Mouse (Mus musculus) neural tube, embryonic 15.5 days (tissue): ENCODE results near the gene Tmod1. TPM values are rescaled to one million over a fixed set of nuclear protein-coding genes. Genes with fewer than 3 reads are reported as not detected.

ENCODE experiments used
- ATAC-seq: fragments of 200-750 bp; cut with Nextera tagmentation; 2 replicates; pipeline ENCODE4 v1.8.0; 2017; ENCODE audit warnings: mild to moderate bottlenecking, moderate TSS enrichment, moderate library complexity; ENCODE audit not compliant: low FRiP score
- H3K27ac ChIP-seq: fragments of 300-500 bp; sonication (generic); replicated peaks from 2 replicates; pipeline ENCODE4 v1.5.1; 2015; ENCODE audit warnings: mild to moderate bottlenecking, inconsistent platforms
- H3K27me3 ChIP-seq: fragments of 300-500 bp; sonication (generic); replicated peaks from 2 replicates; pipeline ENCODE4 v1.6.1; 2015; ENCODE audit warnings: inconsistent platforms
- H3K36me3 ChIP-seq: fragments of 300-500 bp; sonication (generic); 2 replicates; pipeline ENCODE4 v1.6.1; 2015; ENCODE audit warnings: inconsistent platforms
- H3K4me1 ChIP-seq: fragments of 300-500 bp; sonication (generic); 2 replicates; pipeline ENCODE4 v1.6.1; 2015; ENCODE audit warnings: inconsistent platforms
- H3K4me2 ChIP-seq: fragments of 300-500 bp; sonication (generic); 2 replicates; pipeline ENCODE4 v1.6.1; 2015; ENCODE audit warnings: inconsistent platforms, mild to moderate bottlenecking, moderate library complexity
- H3K4me3 ChIP-seq: fragments of 300-500 bp; sonication (generic); replicated peaks from 2 replicates; pipeline ENCODE4 v1.5.1; 2015; ENCODE audit warnings: mild to moderate bottlenecking, inconsistent platforms
- H3K9ac ChIP-seq: fragments of 300-500 bp; sonication (generic); replicated peaks from 2 replicates; pipeline ENCODE4 v1.6.1; 2015; ENCODE audit warnings: mild to moderate bottlenecking, inconsistent platforms
- H3K9me3 ChIP-seq: fragments of 300-500 bp; sonication (generic); replicated peaks from 2 replicates; pipeline ENCODE4 v1.6.1; 2016; ENCODE audit warnings: inconsistent platforms
- WGBS: fragments of 180-500 bp; shearing (Covaris S2); methylation state at CpG from one replicate; pipeline ENCODE4 v1.1.7; 2015; ENCODE audit warnings: mixed read lengths; 5-methylcytosine and 5-hydroxymethylcytosine counted together
- polyA plus RNA-seq: library from polyadenylated mRNA; unstranded; fragments of >200 nt; fragmentation: Nextera tagmentation; extraction: Ambion mirVana; gene quantifications from 2 replicates; pipeline ENCODE4 v1.2.1, GENCODE M21; 2015

The Tmod1 gene
- polyA plus RNA-seq, 1 experiment from 2014 or later: 3.5 TPM

DNA sequence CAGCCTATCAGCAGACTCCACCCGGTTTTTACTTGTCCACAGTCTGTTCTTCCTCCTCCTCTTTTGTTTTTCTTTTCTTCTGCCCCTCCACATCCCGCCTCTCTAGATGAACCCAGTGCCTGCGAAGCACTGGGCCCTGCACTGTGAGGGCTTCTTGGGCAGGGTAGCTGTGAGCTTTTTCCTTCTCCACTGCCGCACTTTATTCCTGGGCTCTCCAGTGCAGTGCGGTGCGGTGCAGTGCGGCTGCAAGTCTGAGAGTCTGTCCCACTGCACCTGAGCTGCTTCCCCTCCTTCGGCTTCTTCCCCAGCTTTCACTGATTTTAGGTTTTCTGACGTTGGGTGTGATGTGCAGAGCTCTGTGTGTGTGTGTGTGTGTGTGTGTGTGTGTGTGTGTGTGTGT, 6.3 kb upstream of the Tmod1 start:
- Histone ChIP-seq H3K4me2 (no peak overlapping the region), H3K4me3 (no peak overlapping the region), H3K4me1 (no peaks in the 10 kb centered on the region; the same call in 1 of the 2 replicates), H3K9ac (no peak overlapping the region), H3K27ac (no peak overlapping the region), H3K9me3 (no peaks in the 10 kb centered on the region), H3K36me3 (no peaks in the 10 kb centered on the region), H3K27me3 (peaks cover 6% of the 10 kb centered on the region)
- 71% methylated on average over 9 of the region's 9 CpGs for WGBS
- no peak for ATAC-seq

DNA sequence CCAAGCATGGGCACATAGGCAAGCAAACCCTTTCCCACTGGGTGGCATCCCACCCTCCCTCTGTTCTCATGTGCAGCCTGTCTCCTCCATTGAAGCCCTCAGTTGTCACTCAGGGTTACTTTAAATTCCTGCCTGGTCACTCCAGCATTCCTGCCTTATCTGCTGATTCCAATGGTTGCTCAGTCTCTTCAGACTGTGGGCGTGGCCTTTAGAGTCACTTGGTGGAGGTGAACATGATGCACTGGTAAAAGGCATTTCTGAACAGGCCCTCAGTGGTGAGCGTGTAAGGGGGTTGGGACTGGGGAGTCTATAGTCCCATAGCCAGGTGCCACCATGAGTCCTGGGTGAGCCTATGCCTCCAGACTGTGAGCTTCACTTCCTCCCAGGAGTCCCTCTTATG, 5.5 kb upstream of the Tmod1 start:
- Histone ChIP-seq H3K4me3 (no peak overlapping the region), H3K4me2 (no peak overlapping the region), H3K27ac (no peak overlapping the region), H3K27me3 (peaks cover 13% of the 10 kb centered on the region), H3K4me1 (no peaks in the 10 kb centered on the region; the same call in 1 of the 2 replicates), H3K36me3 (no peaks in the 10 kb centered on the region), H3K9ac (no peak overlapping the region), H3K9me3 (no peaks in the 10 kb centered on the region)
- no peak for ATAC-seq
- 87% methylated on average over 2 of the region's 2 CpGs for WGBS

GRCm38 (mm10) chr4:46038591-46038891, 194 bp upstream of the Tmod1 start:
- H3K9me3 ChIP-seq: no peaks in the 10 kb centered on the region
- H3K27ac ChIP-seq: no peak overlapping the region
- H3K4me2 ChIP-seq: peak overlapping the region; percentile 100
- no peak for ATAC-seq
- no peaks in the 10 kb centered on the region for H3K36me3 ChIP-seq
- H3K9ac ChIP-seq: 0 out of 2 replicates have a peak overlapping the region, but pooled peaks have one; percentile 60
- H3K4me3 ChIP-seq: peak overlapping the region; percentile 58
- WGBS: 12% methylated on average over 12 of the region's 12 CpGs
- H3K4me1 ChIP-seq: peaks cover 16% of the 10 kb centered on the region
- H3K27me3 ChIP-seq: peaks cover 45% of the 10 kb centered on the region

GRCm38 (mm10) chr4:46039899-46040298, 1.2 kb downstream of the Tmod1 start:
- H3K4me3 ChIP-seq: peak overlapping the region; percentile 58

GRCm38 (mm10) chr4:46040594-46041192, 2.0 kb downstream of the Tmod1 start:
- Histone ChIP-seq H3K27me3 (peaks cover 45% of the 10 kb centered on the region), H3K9ac (no peak overlapping the region), H3K4me1 (peaks cover 16% of the 10 kb centered on the region), H3K4me2 (peak overlapping the region; percentile 100; the same call in 1 of the 2 replicates), H3K9me3 (no peaks in the 10 kb centered on the region), H3K27ac (no peak overlapping the region), H3K36me3 (no peaks in the 10 kb centered on the region), H3K4me3 (no peak overlapping the region)
- no peak for ATAC-seq
- WGBS: 27% methylated on average over 9 of the region's 9 CpGs

More at GRCm38 (mm10) chr4:46039899-46040298, 1.2 kb downstream of the Tmod1 start:
- Histone ChIP-seq H3K4me1 (peaks cover 16% of the 10 kb centered on the region), H3K4me2 (peak overlapping the region; percentile 100), H3K9ac (no peak overlapping the region), H3K27me3 (peaks cover 45% of the 10 kb centered on the region), H3K36me3 (no peaks in the 10 kb centered on the region), H3K9me3 (no peaks in the 10 kb centered on the region), H3K27ac (no peak overlapping the region)
- 15% methylated on average over 6 of the region's 6 CpGs for WGBS
- no peak for ATAC-seq

GRCm38 (mm10) chr4:46041761-46042504, 3.2 kb downstream of the Tmod1 start:
- no peaks in the 10 kb centered on the region for H3K36me3 ChIP-seq
- H3K4me2 ChIP-seq: no peak overlapping the region
- no peaks in the 10 kb centered on the region for H3K9me3 ChIP-seq
- H3K27me3 ChIP-seq: peaks cover 44% of the 10 kb centered on the region
- no peak for ATAC-seq
- no peak overlapping the region for H3K27ac ChIP-seq
- H3K9ac ChIP-seq: no peak overlapping the region
- WGBS: 33% methylated on average over 7 of the region's 7 CpGs
- no peak overlapping the region for H3K4me3 ChIP-seq
- H3K4me1 ChIP-seq: peaks cover 16% of the 10 kb centered on the region

GRCm38 (mm10) chr4:46042505-46042850, 3.7 kb downstream of the Tmod1 start:
- Histone ChIP-seq H3K27me3 (peaks cover 39% of the 10 kb centered on the region), H3K27ac (no peak overlapping the region), H3K9ac (no peak overlapping the region), H3K36me3 (no peaks in the 10 kb centered on the region), H3K4me1 (peaks cover 16% of the 10 kb centered on the region), H3K4me2 (no peak overlapping the region), H3K9me3 (no peaks in the 10 kb centered on the region), H3K4me3 (no peak overlapping the region)
- WGBS: 38% methylated on average over 5 of the region's 5 CpGs
- ATAC-seq: no peak

DNA sequence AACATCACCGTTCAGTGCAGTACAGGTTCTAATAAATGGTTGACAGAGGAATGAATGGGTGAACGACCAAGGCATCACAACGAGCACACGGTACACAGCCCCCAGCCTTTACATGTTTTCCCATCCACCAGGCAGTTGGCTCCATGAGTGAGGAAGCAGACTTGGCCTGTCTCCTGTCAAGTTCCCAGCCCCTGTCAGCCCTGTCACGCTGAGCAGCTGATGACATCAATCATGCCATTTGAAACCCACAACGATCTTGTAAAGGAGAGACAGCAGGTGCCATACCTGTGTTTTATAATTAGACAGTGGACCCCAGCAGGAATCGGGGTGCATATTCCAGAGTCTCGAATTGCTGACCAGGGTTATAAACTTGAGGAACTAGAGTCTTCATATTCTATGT, 4.6 kb downstream of the Tmod1 start:
- H3K9me3 ChIP-seq: no peaks in the 10 kb centered on the region
- no peak overlapping the region for H3K27ac ChIP-seq
- H3K4me1 ChIP-seq: peaks cover 16% of the 10 kb centered on the region
- no peak for ATAC-seq
- no peak overlapping the region for H3K4me2 ChIP-seq
- 79% methylated on average over 8 of the region's 8 CpGs for WGBS
- H3K27me3 ChIP-seq: peaks cover 31% of the 10 kb centered on the region
- no peak overlapping the region for H3K4me3 ChIP-seq
- no peak overlapping the region for H3K9ac ChIP-seq
- H3K36me3 ChIP-seq: no peaks in the 10 kb centered on the region

DNA sequence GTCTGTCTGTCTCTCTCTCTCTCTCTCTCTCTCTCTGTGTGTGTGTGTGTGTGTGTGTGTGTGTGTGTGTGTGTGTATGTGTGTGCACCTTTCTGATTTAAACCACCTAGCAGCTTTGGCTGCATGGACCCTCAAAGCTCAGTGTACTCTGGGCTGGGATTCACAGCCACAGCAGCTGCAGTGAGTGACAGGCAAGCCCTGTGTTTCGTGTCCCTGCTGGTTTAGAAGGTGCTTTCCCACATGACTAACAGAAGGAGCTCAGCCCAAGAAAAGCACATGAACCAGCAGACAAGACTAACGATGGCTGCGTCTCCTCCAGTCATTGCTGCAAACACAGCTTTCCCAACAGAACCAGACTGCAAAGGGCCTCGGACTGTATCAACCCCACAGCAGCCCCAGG, 9.2 kb downstream of the Tmod1 start:
- 72% methylated on average over 4 of the region's 4 CpGs for WGBS
- H3K4me3 ChIP-seq: no peak overlapping the region
- H3K9ac ChIP-seq: no peak overlapping the region
- ATAC-seq: no peak
- no peak overlapping the region for H3K27ac ChIP-seq
- H3K27me3 ChIP-seq: no peaks in the 10 kb centered on the region
- H3K9me3 ChIP-seq: no peaks in the 10 kb centered on the region
- H3K36me3 ChIP-seq: no peaks in the 10 kb centered on the region
- H3K4me2 ChIP-seq: no peak overlapping the region
- H3K4me1 ChIP-seq: no peaks in the 10 kb centered on the region

DNA sequence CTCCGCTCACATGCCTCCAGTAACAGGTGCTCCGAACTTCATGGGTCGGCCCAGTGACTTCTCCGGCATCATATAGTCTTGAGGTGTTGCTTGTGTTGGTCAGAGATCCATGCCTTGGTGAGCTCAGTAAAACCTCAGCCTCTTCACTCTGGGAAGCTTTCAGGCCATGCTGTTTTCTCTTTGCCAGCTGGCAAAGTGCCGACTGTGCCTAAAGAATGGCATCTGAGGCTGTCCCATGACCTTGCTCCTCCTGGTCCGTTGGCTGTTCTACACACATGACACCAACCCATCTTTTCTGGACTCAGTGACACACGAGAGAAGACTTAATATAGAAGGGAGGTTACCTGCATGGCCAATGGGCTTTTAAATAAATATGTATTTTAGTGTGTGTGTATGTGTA, 9.7 kb downstream of the Tmod1 start:
- no peak overlapping the region for H3K9ac ChIP-seq
- no peaks in the 10 kb centered on the region for H3K9me3 ChIP-seq
- H3K36me3 ChIP-seq: no peaks in the 10 kb centered on the region
- 89% methylated on average over 7 of the region's 7 CpGs for WGBS
- H3K27ac ChIP-seq: no peak overlapping the region
- H3K27me3 ChIP-seq: no peaks in the 10 kb centered on the region
- no peak overlapping the region for H3K4me2 ChIP-seq
- H3K4me1 ChIP-seq: no peaks in the 10 kb centered on the region
- ATAC-seq: no peak
- H3K4me3 ChIP-seq: no peak overlapping the region

GRCm38 (mm10) chr4:46053323-46054107, 14.8 kb downstream of the Tmod1 start:
- WGBS: 85% methylated on average over 9 of the region's 9 CpGs
- 0 out of 2 replicates have a peak, but pooled peaks cover 3% of the 10 kb centered on the region for H3K9me3 ChIP-seq
- no peak overlapping the region for H3K27ac ChIP-seq
- H3K27me3 ChIP-seq: no peaks in the 10 kb centered on the region
- H3K4me3 ChIP-seq: no peak overlapping the region
- no peak for ATAC-seq
- no peak overlapping the region for H3K4me2 ChIP-seq
- H3K36me3 ChIP-seq: no peaks in the 10 kb centered on the region
- H3K4me1 ChIP-seq: no peaks in the 10 kb centered on the region
- H3K9ac ChIP-seq: no peak overlapping the region

- Histone ChIP-seq H3K9me3 (0 out of 2 replicates have a peak, but pooled peaks cover 3% of the 10 kb centered on the region), H3K4me1 (no peaks in the 10 kb centered on the region), H3K27me3 (no peaks in the 10 kb centered on the region), H3K4me3 (no peak overlapping the region), H3K9ac (no peak overlapping the region), H3K27ac (no peak overlapping the region), H3K36me3 (no peaks in the 10 kb centered on the region), H3K4me2 (no peak overlapping the region)
- ATAC-seq: no peak
- 84% methylated on average over 5 of the region's 5 CpGs for WGBS
Observed at GRCm38 (mm10) chr4:46056163-46056562, 17.4 kb downstream of the Tmod1 start.
